Mouse (Mus musculus): ENCODE data around the gene Uvrag. TPM values are rescaled to one million over a fixed set of nuclear protein-coding genes. Genes with fewer than 3 reads are reported as not detected.

Uvrag gene
- polyA plus RNA-seq, 1 experiment: 13.9 TPM

DNA sequence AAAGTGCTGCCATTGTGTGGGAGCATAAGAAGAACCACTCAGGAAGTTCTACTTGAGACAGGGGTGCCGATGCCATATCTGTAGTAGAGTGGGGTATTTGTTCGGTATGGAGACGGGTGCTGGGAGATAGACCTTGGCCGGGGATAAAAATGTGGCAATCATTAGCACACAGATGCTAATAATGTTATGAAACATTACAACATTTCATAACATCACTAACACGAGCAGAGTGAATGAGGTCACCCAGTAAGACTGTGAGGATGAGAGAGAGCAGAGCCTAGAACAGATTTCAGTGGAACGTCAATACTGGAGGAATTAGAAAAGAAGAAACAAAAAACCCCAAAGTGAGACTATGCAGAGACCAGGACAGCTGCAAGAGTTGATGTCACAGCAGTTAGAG is 116.2 kb downstream of the Uvrag start:
- H3K27me3 ChIP-seq (replicated peaks): no peaks in the 10 kb centered on the region
- peaks cover 33% of the 10 kb centered on the region for H3K36me3 ChIP-seq (replicated peaks; ENCODE audit: low read length)
- peaks cover 15% of the 10 kb centered on the region for H3K9me3 ChIP-seq
- TF ChIP-seq FLI1 (IDR thresholded peaks at IDR 0.05; ENCODE audit: low read length): no peak
- TF ChIP-seq GATA1 (IDR thresholded peaks at IDR 0.05; ENCODE audit: borderline replicate concordance, low read length): no peak
- H3K4me3 ChIP-seq (replicated peaks): no peak overlapping the region
- H3K4me1 ChIP-seq: peaks cover 70% of the 10 kb centered on the region

DNA sequence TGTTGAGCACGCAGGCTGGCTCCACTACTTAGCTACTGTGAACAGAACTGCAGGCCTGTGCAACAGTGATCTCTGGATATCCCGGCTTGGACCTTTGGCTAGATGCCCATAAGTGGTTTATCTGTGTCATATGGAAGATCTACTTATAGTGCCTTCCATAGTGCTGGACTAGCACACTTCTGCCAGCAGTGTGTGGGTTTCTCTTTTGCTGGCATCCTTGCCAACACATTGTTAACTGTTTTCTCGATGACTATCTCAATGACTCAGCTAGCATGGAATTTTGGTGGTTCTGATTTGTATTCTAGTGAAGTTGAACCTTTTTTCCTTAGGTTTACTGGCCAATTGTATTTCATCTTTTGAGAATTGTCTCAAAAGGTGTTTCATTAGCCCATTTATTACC is 117.0 kb downstream of the Uvrag start:
- H3K36me3 ChIP-seq (replicated peaks; ENCODE audit: low read length): peaks cover 33% of the 10 kb centered on the region
- no peak overlapping the region for H3K4me3 ChIP-seq (replicated peaks)
- peaks cover 75% of the 10 kb centered on the region for H3K4me1 ChIP-seq
- no peak for TF ChIP-seq GATA1 (IDR thresholded peaks at IDR 0.05; ENCODE audit: borderline replicate concordance, low read length)
- TF ChIP-seq FLI1 (IDR thresholded peaks at IDR 0.05; ENCODE audit: low read length): no peak
- no peaks in the 10 kb centered on the region for H3K27me3 ChIP-seq (replicated peaks)
- peaks cover 15% of the 10 kb centered on the region for H3K9me3 ChIP-seq

DNA sequence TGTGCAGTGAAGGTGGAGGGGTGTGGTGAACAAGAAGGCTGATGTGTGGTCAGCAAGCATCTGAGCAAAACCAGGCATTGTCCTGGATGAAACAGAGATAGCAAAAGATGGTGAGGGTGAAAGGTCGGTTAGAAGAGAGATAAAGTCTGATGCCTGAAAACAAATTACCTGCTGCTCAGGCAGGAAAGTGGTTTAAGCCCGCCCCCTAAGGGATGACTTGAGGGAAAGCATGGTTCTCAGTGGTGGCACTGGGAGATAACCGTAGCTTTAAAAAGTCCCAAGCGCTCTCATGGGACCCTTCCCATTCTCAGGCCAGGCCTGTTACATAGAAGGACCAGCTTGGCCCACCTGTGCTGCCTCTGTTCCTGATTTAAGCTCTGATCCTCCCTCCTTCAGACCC is 119.7 kb downstream of the Uvrag start:
- no peak overlapping the region for H3K4me3 ChIP-seq (replicated peaks)
- H3K9me3 ChIP-seq: peaks cover 15% of the 10 kb centered on the region
- H3K36me3 ChIP-seq (replicated peaks; ENCODE audit: low read length): peaks cover 31% of the 10 kb centered on the region
- TF ChIP-seq FLI1 (IDR thresholded peaks at IDR 0.05; ENCODE audit: low read length) (no peak), GATA1 (IDR thresholded peaks at IDR 0.05; ENCODE audit: borderline replicate concordance, low read length) (no peak)
- no peaks in the 10 kb centered on the region for H3K27me3 ChIP-seq (replicated peaks)
- H3K4me1 ChIP-seq: peaks cover 78% of the 10 kb centered on the region

DNA sequence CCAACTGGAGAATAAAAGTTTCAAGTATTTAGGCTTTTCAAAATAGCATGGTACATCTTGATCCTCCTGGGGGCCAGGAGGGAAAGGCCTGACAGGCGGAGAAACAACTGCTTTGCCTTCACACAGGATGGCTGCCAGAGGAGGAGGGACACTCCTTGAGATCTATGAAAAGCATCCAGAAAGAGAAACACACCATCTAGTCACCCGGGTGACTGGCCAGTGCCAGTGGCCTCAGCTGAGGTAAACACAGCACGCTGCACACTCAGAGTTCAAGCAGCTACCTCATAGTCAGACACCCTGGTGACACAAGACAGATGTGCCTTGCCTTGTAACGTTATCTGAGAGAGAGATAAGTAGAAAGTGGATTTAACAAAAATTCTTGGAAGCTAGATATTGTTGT is 120.6 kb downstream of the Uvrag start:
- Histone ChIP-seq H3K27me3 (replicated peaks) (no peaks in the 10 kb centered on the region), H3K36me3 (replicated peaks; ENCODE audit: low read length) (peaks cover 31% of the 10 kb centered on the region), H3K9me3 (peaks cover 15% of the 10 kb centered on the region), H3K4me1 (peaks cover 76% of the 10 kb centered on the region), H3K4me3 (replicated peaks) (no peak overlapping the region)
- TF ChIP-seq FLI1 (IDR thresholded peaks at IDR 0.05; ENCODE audit: low read length): no peak
- TF ChIP-seq GATA1 (IDR thresholded peaks at IDR 0.05; ENCODE audit: borderline replicate concordance, low read length): no peak

DNA sequence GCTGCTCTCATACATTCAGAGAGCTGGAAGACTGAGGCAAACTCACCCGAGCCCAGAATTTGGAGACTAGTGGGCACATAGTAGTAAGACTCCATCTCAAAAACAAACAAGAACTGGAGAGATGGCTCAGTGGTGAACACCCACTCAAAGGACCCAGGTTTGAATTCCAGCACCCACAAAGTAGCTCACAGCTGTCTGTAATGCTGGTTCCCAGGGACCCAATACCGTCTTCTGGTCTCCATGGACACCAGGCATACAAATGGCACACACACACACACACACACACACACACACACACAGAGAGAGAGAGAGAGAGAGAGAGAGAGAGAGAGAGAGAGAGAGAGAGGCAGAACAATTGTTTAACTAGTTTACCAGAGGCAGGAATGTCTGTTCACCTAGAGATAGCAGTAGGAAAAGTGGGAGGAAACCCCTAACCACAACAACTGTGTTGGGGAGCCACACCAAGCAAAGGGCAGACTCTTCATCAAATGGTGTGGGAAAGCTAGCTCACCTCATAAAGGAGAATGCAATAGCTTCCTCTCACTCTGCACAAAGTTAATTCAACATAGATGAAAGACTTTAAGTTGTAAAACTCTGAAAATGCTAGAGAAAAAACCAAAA is 123.6 kb downstream of the Uvrag start:
- Histone ChIP-seq H3K27me3 (replicated peaks) (no peaks in the 10 kb centered on the region), H3K36me3 (replicated peaks; ENCODE audit: low read length) (peaks cover 28% of the 10 kb centered on the region), H3K4me3 (replicated peaks) (no peak overlapping the region), H3K9me3 (no peaks in the 10 kb centered on the region), H3K4me1 (peaks cover 90% of the 10 kb centered on the region)
- TF ChIP-seq FLI1 (IDR thresholded peaks at IDR 0.05; ENCODE audit: low read length) (no peak), GATA1 (IDR thresholded peaks at IDR 0.05; ENCODE audit: borderline replicate concordance, low read length) (no peak)

DNA sequence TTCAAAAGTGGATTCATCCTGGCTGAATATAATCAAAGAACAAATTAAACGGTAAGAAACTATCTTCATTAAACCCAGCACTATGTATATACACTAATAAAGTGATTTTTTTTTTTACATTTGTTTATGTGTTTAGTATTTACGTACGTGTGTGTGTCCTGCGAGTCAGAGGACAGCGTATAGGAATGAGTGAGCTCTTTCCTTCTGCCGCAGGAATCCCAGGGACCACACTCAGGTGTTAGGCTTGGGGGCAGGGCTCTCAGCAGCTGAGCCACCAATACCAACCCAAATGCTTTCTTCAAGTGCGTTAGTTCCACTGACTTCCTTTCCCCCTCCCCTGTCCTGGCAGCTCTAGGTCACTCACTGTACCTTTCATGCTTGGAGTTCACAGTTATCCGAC is 125.0 kb downstream of the Uvrag start:
- H3K36me3 ChIP-seq (replicated peaks; ENCODE audit: low read length): peaks cover 33% of the 10 kb centered on the region
- peaks cover 83% of the 10 kb centered on the region for H3K4me1 ChIP-seq
- TF ChIP-seq FLI1 (IDR thresholded peaks at IDR 0.05; ENCODE audit: low read length) (no peak), GATA1 (IDR thresholded peaks at IDR 0.05; ENCODE audit: borderline replicate concordance, low read length) (no peak)
- no peaks in the 10 kb centered on the region for H3K9me3 ChIP-seq
- H3K4me3 ChIP-seq (replicated peaks): no peak overlapping the region
- no peaks in the 10 kb centered on the region for H3K27me3 ChIP-seq (replicated peaks)

DNA sequence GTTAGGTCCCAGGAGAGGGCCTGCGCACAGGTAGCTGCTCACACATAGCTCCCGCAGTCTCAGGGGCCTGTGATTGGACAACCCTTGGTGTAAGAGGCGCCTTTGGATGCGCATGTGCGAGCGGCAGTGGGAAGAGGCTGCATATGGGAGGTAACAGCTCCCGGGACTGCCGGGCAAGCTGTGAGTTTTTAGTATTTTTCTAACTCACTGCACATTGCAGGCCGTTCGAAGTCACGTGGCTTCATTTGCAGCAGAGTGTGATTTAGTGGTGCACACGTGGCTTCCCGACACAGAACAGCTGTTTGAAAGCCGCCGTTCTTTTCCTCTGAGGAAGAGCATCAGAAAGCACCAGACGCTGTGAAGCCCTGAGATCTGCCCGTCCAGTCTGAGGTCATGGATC is 125.5 kb downstream of the Uvrag start:
- TF ChIP-seq FLI1 (IDR thresholded peaks at IDR 0.05; ENCODE audit: low read length) (no peak), GATA1 (IDR thresholded peaks at IDR 0.05; ENCODE audit: borderline replicate concordance, low read length) (no peak)
- Histone ChIP-seq H3K9me3 (no peaks in the 10 kb centered on the region), H3K4me3 (replicated peaks) (no peak overlapping the region), H3K27me3 (replicated peaks) (no peaks in the 10 kb centered on the region), H3K36me3 (replicated peaks; ENCODE audit: low read length) (peaks cover 33% of the 10 kb centered on the region), H3K4me1 (peaks cover 78% of the 10 kb centered on the region)

DNA sequence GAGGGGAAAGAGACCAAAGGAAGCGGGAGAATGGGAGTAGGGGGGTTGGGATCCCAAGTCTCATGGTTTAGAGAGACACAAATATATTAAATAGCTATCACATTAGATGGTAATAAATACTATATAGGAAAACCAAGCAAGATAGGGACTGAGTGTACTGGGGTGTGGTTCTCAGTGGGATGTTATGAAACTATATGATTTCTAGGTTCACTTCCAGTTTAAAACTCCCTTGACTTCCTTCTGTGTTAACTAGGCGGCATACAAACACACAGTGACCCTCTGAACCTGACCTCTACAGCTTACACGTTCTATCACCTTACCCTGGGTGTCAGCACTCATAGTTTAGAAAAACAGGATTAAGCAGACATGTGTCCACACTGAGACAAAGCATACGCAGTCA is 126.3 kb downstream of the Uvrag start:
- no peak overlapping the region for H3K4me3 ChIP-seq (replicated peaks)
- TF ChIP-seq GATA1 (IDR thresholded peaks at IDR 0.05; ENCODE audit: borderline replicate concordance, low read length): no peak
- TF ChIP-seq FLI1 (IDR thresholded peaks at IDR 0.05; ENCODE audit: low read length): no peak
- peaks cover 33% of the 10 kb centered on the region for H3K36me3 ChIP-seq (replicated peaks; ENCODE audit: low read length)

DNA sequence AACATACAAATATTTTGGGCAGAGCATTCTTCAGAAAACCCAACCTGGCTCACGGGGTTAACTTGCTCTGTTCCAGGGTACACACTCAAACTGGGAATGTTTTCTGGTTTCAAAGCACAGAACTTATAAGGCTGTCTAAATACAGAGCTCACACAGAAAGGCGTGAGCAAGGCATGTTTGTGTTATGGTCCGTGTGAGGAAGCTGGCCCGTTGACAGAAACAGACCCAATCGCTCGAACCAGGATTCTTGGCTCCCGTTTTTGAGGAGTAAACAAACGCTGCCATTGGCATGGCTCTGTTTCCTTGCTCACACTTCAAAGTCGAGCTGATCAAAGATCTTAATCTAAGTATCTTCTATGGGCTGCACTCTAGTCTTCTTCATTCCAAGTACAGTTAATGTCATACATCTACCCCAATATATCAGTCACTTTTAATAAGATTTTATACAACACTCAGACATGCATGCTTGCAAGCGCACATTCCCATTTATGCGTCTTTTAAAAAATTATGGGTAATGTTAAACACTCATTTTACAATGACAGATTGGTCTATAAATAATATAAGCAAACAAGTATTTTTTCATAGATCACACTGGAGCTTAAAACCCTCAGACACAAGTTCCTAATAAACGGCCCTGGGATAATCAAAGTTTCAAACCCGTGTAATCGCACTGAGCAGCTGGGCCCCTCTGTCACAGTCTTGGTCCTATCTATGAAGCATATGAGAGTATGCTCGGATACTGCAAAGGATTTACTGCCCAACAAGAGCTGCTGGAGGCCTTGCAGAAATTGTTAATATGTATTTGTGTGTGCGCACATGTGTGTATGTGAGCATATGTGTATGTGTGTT is 133.2 kb downstream of the Uvrag start:
- TF ChIP-seq FLI1 (IDR thresholded peaks at IDR 0.05; ENCODE audit: low read length) (no peak), GATA1 (IDR thresholded peaks at IDR 0.05; ENCODE audit: borderline replicate concordance, low read length) (no peak)
- Histone ChIP-seq H3K9me3 (no peaks in the 10 kb centered on the region), H3K4me3 (replicated peaks) (no peak overlapping the region), H3K36me3 (replicated peaks; ENCODE audit: low read length) (peaks cover 49% of the 10 kb centered on the region), H3K4me1 (peaks cover 26% of the 10 kb centered on the region), H3K27me3 (replicated peaks) (no peaks in the 10 kb centered on the region)

More for the DNA sequence above, 126.3 kb downstream of the Uvrag start:
- Histone ChIP-seq H3K9me3 (no peaks in the 10 kb centered on the region), H3K4me1 (peaks cover 71% of the 10 kb centered on the region), H3K27me3 (replicated peaks) (no peaks in the 10 kb centered on the region)

DNA sequence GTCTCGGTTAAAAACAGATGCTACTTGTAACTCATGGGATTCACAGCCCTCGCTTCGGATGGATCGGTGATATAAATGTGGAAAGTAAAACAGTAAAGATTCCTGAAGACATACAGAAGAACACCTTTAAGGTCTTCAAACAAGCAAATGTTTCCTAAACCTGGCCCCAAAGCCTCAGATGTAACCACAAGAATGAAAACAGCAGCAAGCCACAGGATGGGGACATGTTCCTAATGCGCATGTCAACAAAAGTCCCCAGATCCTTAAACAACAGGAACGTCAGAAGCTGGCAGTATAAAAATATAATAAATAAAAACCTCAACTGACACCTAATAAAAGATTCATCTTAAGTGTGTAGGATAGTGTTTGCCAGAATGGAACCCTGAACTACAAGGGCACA is 137.7 kb downstream of the Uvrag start:
- H3K4me1 ChIP-seq: peaks cover 39% of the 10 kb centered on the region
- no peak for TF ChIP-seq FLI1 (IDR thresholded peaks at IDR 0.05; ENCODE audit: low read length)
- no peak for TF ChIP-seq GATA1 (IDR thresholded peaks at IDR 0.05; ENCODE audit: borderline replicate concordance, low read length)
- H3K27me3 ChIP-seq (replicated peaks): no peaks in the 10 kb centered on the region
- peaks cover 48% of the 10 kb centered on the region for H3K36me3 ChIP-seq (replicated peaks; ENCODE audit: low read length)
- no peak overlapping the region for H3K4me3 ChIP-seq (replicated peaks)
- no peaks in the 10 kb centered on the region for H3K9me3 ChIP-seq
